Mouse (Mus musculus): ENCODE results near the gene Cav2.

DNA sequence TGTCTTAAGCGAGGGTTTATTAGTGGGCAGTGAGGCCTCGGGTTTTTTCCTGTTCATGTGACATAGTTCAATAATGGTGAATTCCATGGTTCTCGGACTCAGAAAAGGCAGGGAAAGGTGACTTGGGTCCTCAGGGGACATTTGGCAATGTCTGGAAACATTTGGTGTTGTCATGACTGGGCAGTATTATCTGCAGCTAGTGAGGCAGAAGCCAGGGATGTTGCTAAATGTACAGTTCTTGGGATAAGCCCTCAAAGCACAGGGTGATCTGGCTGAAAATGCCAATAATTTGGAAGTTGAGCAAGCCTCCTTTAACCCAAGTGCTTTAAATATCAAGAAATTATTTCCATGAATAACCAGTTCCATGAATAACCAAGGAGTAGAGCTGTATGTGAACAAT, 2.6 kb upstream of the Cav2 start:
- no peak for TF ChIP-seq POLR2A (IDR thresholded peaks at IDR 0.05; ENCODE audit: borderline replicate concordance, extremely low read depth, insufficient read depth, insufficient read length, poor library complexity, severe bottlenecking)
- no peak for TF ChIP-seq CTCF (IDR thresholded peaks at IDR 0.05; ENCODE audit: borderline replicate concordance, extremely low read depth, insufficient read depth, insufficient read length)

All from brain, embryonic 14.5 days (tissue).